Mouse (Mus musculus) olfactory bulb, adult 2 months (tissue): ENCODE data around the gene Ostf1. TPM values are rescaled to one million over a fixed set of nuclear protein-coding genes. Genes with fewer than 3 reads are reported as not detected.

Experiments
- H3K27ac ChIP-seq: fragments of 200-500 bp; 2 replicates; pipeline ENCODE4 v1.5.1; 2012; ENCODE audit warnings: low read depth, low read length; ENCODE audit not compliant: insufficient read depth
- H3K4me1 ChIP-seq: fragments of 200-500 bp; 2 replicates; pipeline ENCODE4 v1.6.1; 2012; ENCODE audit warnings: low read length; ENCODE audit not compliant: control insufficient read depth, insufficient read depth
- H3K4me3 ChIP-seq: fragments of 200-500 bp; 2 replicates; pipeline ENCODE4 v1.5.1; 2012; ENCODE audit warnings: mild to moderate bottlenecking, low read depth, low read length, moderate library complexity; ENCODE audit not compliant: insufficient read depth
- CTCF ChIP-seq: fragments of 200-500 bp; IDR thresholded peaks from 2 replicates; pipeline ENCODE4 v1.5.1; 2012; ENCODE audit warnings: low read depth, mild to moderate bottlenecking, low read length, moderate library complexity; ENCODE audit not compliant: insufficient read depth
- POLR2A ChIP-seq: fragments of 200-500 bp; IDR thresholded peaks from 2 replicates; pipeline ENCODE4 v1.6.1; 2012; ENCODE audit warnings: mild to moderate bottlenecking, low read depth, low read length, moderate library complexity; ENCODE audit not compliant: insufficient read depth
- WGBS: fragments of 180-500 bp; shearing (Covaris S2); methylation state at CpG from one replicate; pipeline ENCODE4 v1.1.7; 2018; 5-methylcytosine and 5-hydroxymethylcytosine counted together
- polyA plus RNA-seq: library from polyadenylated mRNA; stranded (reverse); fragments of >200 nt; gene quantifications from 2 replicates; pipeline ENCODE4 v1.2.4, GENCODE M21; 2012; ENCODE audit warnings: low replicate concordance; ENCODE audit not compliant: missing spikeins, insufficient read depth, insufficient read length

Gene Ostf1
- polyA plus RNA-seq, 1 experiment: not detected

GRCm38 (mm10) chr19:18648558-18648945, 16.9 kb upstream of the Ostf1 start:
- H3K27ac ChIP-seq: no peak overlapping the region
- no peaks in the 10 kb centered on the region for H3K4me1 ChIP-seq
- no peak overlapping the region for H3K4me3 ChIP-seq
- TF ChIP-seq POLR2A: no peak
- 93% methylated on average over 6 of the region's 6 CpGs for WGBS

- H3K4me1 ChIP-seq: no peaks in the 10 kb centered on the region
- H3K27ac ChIP-seq: no peak overlapping the region
- WGBS: 90% methylated on average over 9 of the region's 9 CpGs
- TF ChIP-seq POLR2A (no peak), CTCF (no peak)
- H3K4me3 ChIP-seq: no peak overlapping the region
Observed at GRCm38 (mm10) chr19:18647775-18648557, 16.3 kb upstream of the Ostf1 start.

- no peak overlapping the region for H3K4me3 ChIP-seq
- no peaks in the 10 kb centered on the region for H3K4me1 ChIP-seq
- 85% methylated on average over 5 of the region's 5 CpGs for WGBS
- TF ChIP-seq CTCF (no peak), POLR2A (no peak)
- H3K27ac ChIP-seq: no peak overlapping the region
Observed at GRCm38 (mm10) chr19:18646853-18647420, 15.3 kb upstream of the Ostf1 start.

GRCm38 (mm10) chr19:18646397-18646796, 14.8 kb upstream of the Ostf1 start:
- Histone ChIP-seq H3K4me3 (no peak overlapping the region), H3K4me1 (no peaks in the 10 kb centered on the region), H3K27ac (no peak overlapping the region)
- WGBS: 61% methylated on average over 3 of the region's 3 CpGs
- TF ChIP-seq CTCF (no peak), POLR2A (no peak)

GRCm38 (mm10) chr19:18644084-18644483, 12.5 kb upstream of the Ostf1 start:
- Histone ChIP-seq H3K4me3 (no peak overlapping the region), H3K4me1 (no peaks in the 10 kb centered on the region), H3K27ac (no peak overlapping the region)
- 89% methylated on average over 6 of the region's 6 CpGs for WGBS
- TF ChIP-seq CTCF (no peak), POLR2A (no peak)

GRCm38 (mm10) chr19:18643411-18643810, 11.8 kb upstream of the Ostf1 start:
- H3K4me3 ChIP-seq: no peak overlapping the region
- 70% methylated on average over 4 of the region's 4 CpGs for WGBS
- H3K4me1 ChIP-seq: no peaks in the 10 kb centered on the region
- TF ChIP-seq CTCF: no peak
- TF ChIP-seq POLR2A: no peak
- H3K27ac ChIP-seq: no peak overlapping the region

GRCm38 (mm10) chr19:18641001-18641400, 9.4 kb upstream of the Ostf1 start:
- Histone ChIP-seq H3K4me1 (no peaks in the 10 kb centered on the region; the same call in 1 of the 2 replicates), H3K27ac (no peak overlapping the region), H3K4me3 (no peak overlapping the region)
- no peak for TF ChIP-seq POLR2A
- TF ChIP-seq CTCF: no peak
- 72% methylated on average over 4 of the region's 4 CpGs for WGBS

- TF ChIP-seq POLR2A (no peak), CTCF (no peak)
- 49% methylated on average over 2 of the region's 2 CpGs for WGBS
Observed at GRCm38 (mm10) chr19:18639552-18639951, 7.9 kb upstream of the Ostf1 start.

GRCm38 (mm10) chr19:18638949-18639348, 7.3 kb upstream of the Ostf1 start:
- H3K27ac ChIP-seq: no peak overlapping the region
- no peak overlapping the region for H3K4me3 ChIP-seq
- WGBS: 73% methylated on average over 5 of the region's 5 CpGs
- no peak for TF ChIP-seq CTCF
- no peak for TF ChIP-seq POLR2A
- no peaks in the 10 kb centered on the region; the same call in 1 of the 2 replicates for H3K4me1 ChIP-seq

More at GRCm38 (mm10) chr19:18639552-18639951, 7.9 kb upstream of the Ostf1 start:
- Histone ChIP-seq H3K27ac (no peak overlapping the region), H3K4me1 (no peaks in the 10 kb centered on the region; the same call in 1 of the 2 replicates), H3K4me3 (no peak overlapping the region)
